Mouse (Mus musculus) myocyte (in vitro differentiated cells): Measurements from ENCODE around the gene AA986860. TPM values are rescaled to one million over a fixed set of nuclear protein-coding genes. Genes with fewer than 3 reads are reported as not detected.

Experiments used
- H3K27me3 ChIP-seq: one replicate; pipeline ENCODE4 v1.6.1; 2011; ENCODE audit not compliant: control insufficient read depth, insufficient read depth, insufficient read length
- H3K36me3 ChIP-seq: one replicate; pipeline ENCODE4 v1.6.1; 2011; ENCODE audit not compliant: control insufficient read depth, insufficient read depth
- H3K4me2 ChIP-seq: one replicate; pipeline ENCODE4 v1.6.1; 2011; ENCODE audit warnings: low read depth, control low read depth
- H3K4me3 ChIP-seq: one replicate; pipeline ENCODE4 v1.5.1; 2011; ENCODE audit warnings: mild to moderate bottlenecking, control low read depth, moderate library complexity
- H3K79me2 ChIP-seq: one replicate; pipeline ENCODE4 v1.6.1; 2011; ENCODE audit not compliant: control insufficient read depth, insufficient read depth
- H3ac ChIP-seq: one replicate; pipeline ENCODE4 v1.6.1; 2011; ENCODE audit not compliant: control insufficient read depth, insufficient read length
- CEBPB ChIP-seq: IDR thresholded peaks from 2 replicates; pipeline ENCODE4 v1.6.1; 2011; ENCODE audit warnings: mild to moderate bottlenecking, moderate library complexity; ENCODE audit not compliant: poor library complexity, insufficient read depth, severe bottlenecking
- E2F4 ChIP-seq: IDR thresholded peaks from one replicate; pipeline ENCODE4 v1.6.1; 2011; ENCODE audit warnings: mild to moderate bottlenecking, control low read depth, moderate library complexity; ENCODE audit not compliant: insufficient read depth
- MAX ChIP-seq: IDR thresholded peaks from one replicate; pipeline ENCODE4 v1.6.1; 2011; ENCODE audit warnings: low read depth, mild to moderate bottlenecking, control low read depth
- MYOD1 ChIP-seq, 3 experiments: IDR thresholded peaks; one replicate each; pipeline ENCODE4 v1.6.1; 2011; ENCODE audit warnings: control low read depth in 2 of 3, low read depth in 2 of 3, mild to moderate bottlenecking in 2 of 3, moderate library complexity in 1 of 3; ENCODE audit not compliant: insufficient read length in 2 of 3, control insufficient read depth in 1 of 3
- MYOG ChIP-seq, 3 experiments: IDR thresholded peaks; one replicate each; pipeline ENCODE4 v1.6.1; 2011; ENCODE audit warnings: control low read depth in 2 of 3, low read depth in 2 of 3, mild to moderate bottlenecking in 2 of 3; ENCODE audit not compliant: insufficient read length in 2 of 3, control insufficient read depth in 1 of 3, insufficient read depth in 1 of 3
- POLR2A ChIP-seq: IDR thresholded peaks from one replicate; pipeline ENCODE4 v1.6.1; 2011; ENCODE audit warnings: low read depth, mild to moderate bottlenecking, control low read depth, moderate library complexity; ENCODE audit not compliant: insufficient read length
- POLR2AphosphoS2 ChIP-seq: IDR thresholded peaks from one replicate; pipeline ENCODE4 v1.6.1; 2011; ENCODE audit warnings: low read depth, control low read depth; ENCODE audit not compliant: insufficient read length
- REST ChIP-seq: IDR thresholded peaks from one replicate; pipeline ENCODE4 v1.6.1; 2011; ENCODE audit warnings: mild to moderate bottlenecking, control low read depth, moderate library complexity; ENCODE audit not compliant: insufficient read depth, insufficient read length
- SRF ChIP-seq: IDR thresholded peaks from one replicate; pipeline ENCODE4 v1.6.1; 2011; ENCODE audit warnings: low read depth; ENCODE audit not compliant: control insufficient read depth, insufficient read length
- TCF12 ChIP-seq: IDR thresholded peaks from one replicate; pipeline ENCODE4 v1.6.1; 2011; ENCODE audit warnings: mild to moderate bottlenecking, control low read depth; ENCODE audit not compliant: poor library complexity, insufficient read depth, severe bottlenecking
- TCF3 ChIP-seq: IDR thresholded peaks from one replicate; pipeline ENCODE4 v1.6.1; 2011; ENCODE audit warnings: low read depth, control low read depth; ENCODE audit not compliant: insufficient read length
- USF1 ChIP-seq: IDR thresholded peaks from one replicate; pipeline ENCODE4 v1.6.1; 2011; ENCODE audit warnings: low read depth, mild to moderate bottlenecking, control low read depth, moderate library complexity
- polyA plus RNA-seq: library from polyadenylated mRNA; unstranded; fragments of >200 nt; fragmentation: generic; extraction: Trizol; gene quantifications from one replicate; pipeline ENCODE4 v1.2.1, GENCODE M21; 2012; ENCODE audit warnings: missing spikeins

AA986860 gene
- polyA plus RNA-seq, 1 experiment, result 1.2 TPM

- H3K4me2 ChIP-seq, result no peak overlapping the region
- no peak for TF ChIP-seq CEBPB
- no peak for TF ChIP-seq MYOD1 (IDR thresholded peaks at IDR 0.05; ENCODE audit: control insufficient read depth in 1 of 3, insufficient read length in 2 of 3, low read depth in 2 of 3)
- TF ChIP-seq USF1, result no peak
- TF ChIP-seq REST, result no peak
- no peak for TF ChIP-seq POLR2AphosphoS2
- TF ChIP-seq MAX, result no peak
- no peak for TF ChIP-seq POLR2A
- no peak for TF ChIP-seq SRF
- TF ChIP-seq TCF12, result no peak
- no peak for TF ChIP-seq E2F4
- no peak for TF ChIP-seq TCF3
- no peak for TF ChIP-seq MYOG (IDR thresholded peaks at IDR 0.05; ENCODE audit: control insufficient read depth in 1 of 3, insufficient read depth in 1 of 3, insufficient read length in 2 of 3, low read depth in 2 of 3)
- H3K36me3 ChIP-seq, result no peaks in the 10 kb centered on the region
- H3K27me3 ChIP-seq, result no peaks in the 10 kb centered on the region
- no peak overlapping the region for H3K4me3 ChIP-seq
- no peaks in the 10 kb centered on the region for H3K79me2 ChIP-seq
- no peak overlapping the region for H3ac ChIP-seq
Measured at GRCm38 (mm10) chr1:130746819-130747218, 15.0 kb downstream of the AA986860 start.

- H3K36me3 ChIP-seq, result no peaks in the 10 kb centered on the region
- H3K4me2 ChIP-seq, result no peak overlapping the region
- H3K4me3 ChIP-seq, result no peak overlapping the region
- no peak for TF ChIP-seq TCF12
- no peaks in the 10 kb centered on the region for H3K27me3 ChIP-seq
- no peaks in the 10 kb centered on the region for H3K79me2 ChIP-seq
- no peak overlapping the region for H3ac ChIP-seq
Measured at GRCm38 (mm10) chr1:130759689-130760088, 27.9 kb downstream of the AA986860 start.

- H3K79me2 ChIP-seq, result no peaks in the 10 kb centered on the region
- H3K36me3 ChIP-seq, result no peaks in the 10 kb centered on the region
- H3ac ChIP-seq, result no peak overlapping the region
- TF ChIP-seq MYOD1 (IDR thresholded peaks at IDR 0.05; ENCODE audit: control insufficient read depth in 1 of 3, insufficient read length in 2 of 3, low read depth in 2 of 3) (no peak), E2F4 (no peak), USF1 (no peak), TCF12 (no peak), SRF (no peak), MAX (no peak), MYOG (IDR thresholded peaks at IDR 0.05; ENCODE audit: control insufficient read depth in 1 of 3, insufficient read depth in 1 of 3, insufficient read length in 2 of 3, low read depth in 2 of 3) (no peak), TCF3 (no peak), POLR2AphosphoS2 (no peak), POLR2A (no peak), REST (no peak), CEBPB (no peak)
- H3K27me3 ChIP-seq, result no peaks in the 10 kb centered on the region
- H3K4me2 ChIP-seq, result no peak overlapping the region
- H3K4me3 ChIP-seq, result no peak overlapping the region
Measured at GRCm38 (mm10) chr1:130761597-130761996, 29.8 kb downstream of the AA986860 start.

- Histone ChIP-seq H3ac (no peak overlapping the region), H3K4me2 (no peak overlapping the region), H3K36me3 (no peaks in the 10 kb centered on the region), H3K4me3 (no peak overlapping the region), H3K27me3 (no peaks in the 10 kb centered on the region), H3K79me2 (no peaks in the 10 kb centered on the region)
- no peak for TF ChIP-seq MYOG (IDR thresholded peaks at IDR 0.05; ENCODE audit: control insufficient read depth in 1 of 3, insufficient read depth in 1 of 3, insufficient read length in 2 of 3, low read depth in 2 of 3)
- no peak for TF ChIP-seq POLR2AphosphoS2
- TF ChIP-seq CEBPB, result no peak
- TF ChIP-seq MAX, result no peak
- no peak for TF ChIP-seq E2F4
Measured at GRCm38 (mm10) chr1:130762045-130762760, 30.4 kb downstream of the AA986860 start.

- TF ChIP-seq CEBPB (no peak), USF1 (no peak), TCF12 (no peak), POLR2A (no peak), E2F4 (no peak), REST (no peak), MAX (no peak), MYOG (IDR thresholded peaks at IDR 0.05; ENCODE audit: control insufficient read depth in 1 of 3, insufficient read depth in 1 of 3, insufficient read length in 2 of 3, low read depth in 2 of 3) (no peak)
Measured at GRCm38 (mm10) chr1:130764027-130764461, 32.3 kb downstream of the AA986860 start.

More at GRCm38 (mm10) chr1:130764027-130764461, 32.3 kb downstream of the AA986860 start:
- Histone ChIP-seq H3K36me3 (no peaks in the 10 kb centered on the region), H3K79me2 (no peaks in the 10 kb centered on the region), H3ac (no peak overlapping the region), H3K27me3 (no peaks in the 10 kb centered on the region), H3K4me3 (no peak overlapping the region), H3K4me2 (no peak overlapping the region)
